Mouse (Mus musculus) brain, embryonic 14.5 days (tissue): ENCODE results near the gene Banf2.

Experiments used
- CTCF ChIP-seq: fragments of 200-500 bp; IDR thresholded peaks from 2 replicates; pipeline ENCODE4 v1.5.1; 2012; ENCODE audit warnings: inconsistent platforms, mild to moderate bottlenecking, moderate library complexity, borderline replicate concordance; ENCODE audit not compliant: insufficient read depth, insufficient read length; ENCODE audit errors: extremely low read depth
- POLR2A ChIP-seq: fragments of 200-500 bp; IDR thresholded peaks from 2 replicates; pipeline ENCODE4 v1.6.1; 2012; ENCODE audit warnings: mild to moderate bottlenecking, inconsistent platforms, borderline replicate concordance; ENCODE audit not compliant: poor library complexity, insufficient read depth, insufficient read length, severe bottlenecking; ENCODE audit errors: extremely low read depth

DNA sequence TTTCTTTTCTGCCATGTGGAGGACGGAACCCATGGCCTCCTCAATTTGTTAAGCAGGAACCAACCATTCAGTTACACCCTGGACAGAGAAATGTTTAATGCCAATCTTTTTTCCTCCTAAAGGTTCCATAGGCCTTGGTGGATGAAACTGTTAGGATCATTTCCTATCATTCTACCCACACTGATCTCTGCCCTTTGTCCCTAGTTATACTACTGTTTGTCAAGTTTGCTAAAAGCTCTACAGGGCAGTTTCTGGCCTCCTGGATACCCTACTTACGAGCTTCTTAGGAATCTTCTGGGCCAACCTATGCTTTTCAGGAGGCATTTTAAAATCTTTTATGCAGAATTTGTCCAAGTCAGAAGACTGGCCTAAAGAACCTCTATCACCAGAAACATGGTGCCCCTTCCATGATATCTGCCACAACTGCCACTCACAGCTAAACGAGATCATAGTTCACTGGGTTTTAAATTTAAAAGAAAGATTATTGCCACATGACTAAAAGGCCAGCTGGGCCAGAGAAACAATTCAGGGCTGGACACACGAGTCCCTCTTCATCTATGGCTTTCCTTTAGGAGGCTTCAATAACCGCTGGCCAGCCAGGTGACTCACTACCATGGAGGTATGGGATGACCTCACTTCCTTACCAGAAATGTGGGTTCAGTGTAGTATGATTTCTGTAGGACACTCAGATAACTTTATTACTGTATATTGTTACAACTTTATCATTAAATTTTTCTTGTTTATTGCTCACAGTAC lies 30.5 kb upstream of the Banf2 start:
- TF ChIP-seq CTCF (no peak), POLR2A (no peak)
